Mouse (Mus musculus) MN1 (cell line): ENCODE results near the gene Mgst3.

Experiments
- DNase-seq: peaks from one replicate; pipeline ENCODE4 v3.0.0-alpha.2; 2016; ENCODE audit warnings: low spot score

The Mgst3 gene

GRCm38 (mm10) chr1:167393683-167394492, at the start of gene Mgst3:
Gene Mgst3, minus strand, starts transcription at chr1:167393841.
- DNase-seq = peak; percentile 96

DNA sequence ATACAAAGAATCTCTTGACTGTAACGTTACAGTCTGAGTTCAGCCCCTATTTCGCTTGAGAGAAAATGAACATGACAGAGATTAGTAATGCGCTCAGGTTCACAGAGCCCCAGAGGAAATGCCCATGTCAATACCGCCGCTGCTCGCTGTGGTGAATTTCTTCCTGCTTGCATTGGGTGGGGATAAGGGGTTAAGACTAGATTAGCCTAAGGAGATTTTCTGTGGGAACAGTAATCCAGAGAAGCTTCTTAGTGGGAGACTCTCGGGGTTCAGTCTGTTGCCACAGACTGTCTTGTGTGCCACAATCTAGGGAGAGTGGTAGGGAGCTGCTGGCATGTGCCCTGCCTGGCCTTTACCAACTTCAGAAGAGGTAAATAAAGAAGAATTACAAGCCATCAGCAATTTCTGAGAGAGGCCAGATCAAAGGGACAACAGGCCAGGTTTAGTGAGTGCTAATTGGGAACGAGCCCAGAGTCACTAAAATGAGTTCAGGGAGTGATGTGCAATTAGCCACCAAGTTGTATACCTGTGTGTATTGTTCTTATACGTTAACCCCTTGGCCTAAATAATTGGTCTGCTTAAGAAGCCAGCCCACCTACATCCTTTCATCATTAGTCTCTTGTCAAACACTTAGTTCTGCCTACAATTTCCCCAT, 44.7 kb upstream of the Mgst3 start:
- DNase-seq = no peak

DNA sequence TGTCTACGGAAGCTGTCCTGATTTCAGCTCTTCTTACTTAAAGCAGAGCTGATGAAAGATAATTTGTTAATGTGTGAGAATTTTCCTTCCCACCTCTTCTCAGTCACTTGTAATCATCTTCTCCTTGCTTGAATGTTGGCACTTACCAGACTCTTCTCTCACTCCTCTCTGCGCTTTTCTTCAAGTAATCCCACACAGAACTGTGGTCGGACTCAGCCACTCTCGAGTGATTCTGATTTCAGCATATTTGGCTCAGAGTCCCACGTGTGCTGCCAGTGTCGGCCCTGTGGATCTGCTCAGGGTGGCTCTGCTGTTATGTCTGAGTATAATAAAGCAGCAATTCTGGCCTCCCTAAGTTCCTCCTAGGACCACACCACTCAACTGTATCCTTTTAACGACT, 43.5 kb upstream of the Mgst3 start:
- DNase-seq = no peak

DNA sequence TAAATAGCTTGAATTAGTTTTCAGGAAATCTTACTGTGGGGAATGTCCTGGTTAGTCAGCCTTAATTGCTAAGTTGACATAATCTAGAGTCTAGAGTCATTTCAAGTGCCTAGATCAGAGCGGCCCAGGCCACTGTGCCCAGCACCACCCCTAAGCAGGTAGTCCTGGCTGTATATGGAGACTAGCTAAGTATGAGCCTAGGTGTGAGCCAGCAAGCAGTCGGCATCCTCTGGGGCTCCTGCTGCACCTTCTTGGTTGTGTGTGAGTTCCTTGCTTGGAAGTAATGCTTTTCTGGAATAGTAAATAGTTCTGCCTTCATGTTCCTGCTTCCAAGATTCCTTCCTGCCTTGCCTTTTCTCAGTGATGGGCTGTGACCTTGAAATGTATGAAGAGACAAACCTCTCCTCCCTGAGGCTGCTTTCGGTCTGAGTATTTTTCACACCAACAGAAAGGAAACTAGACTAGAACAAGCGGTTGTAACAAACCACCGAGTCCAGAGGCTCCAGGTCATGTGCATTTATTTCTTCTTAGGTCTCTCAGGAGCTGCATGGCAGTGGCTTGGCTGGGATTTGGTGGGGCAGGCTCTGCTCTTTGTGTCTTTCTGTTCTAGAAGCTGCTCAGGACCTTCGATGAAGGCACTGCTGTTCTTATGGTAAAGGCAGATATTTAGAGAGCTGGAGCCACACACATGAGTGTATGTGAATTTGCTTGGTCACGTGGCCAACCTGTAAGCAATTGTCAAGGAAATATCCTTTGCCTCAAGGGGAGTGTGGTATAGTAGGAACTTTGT, 42.7 kb upstream of the Mgst3 start:
- DNase-seq = no peak

DNA sequence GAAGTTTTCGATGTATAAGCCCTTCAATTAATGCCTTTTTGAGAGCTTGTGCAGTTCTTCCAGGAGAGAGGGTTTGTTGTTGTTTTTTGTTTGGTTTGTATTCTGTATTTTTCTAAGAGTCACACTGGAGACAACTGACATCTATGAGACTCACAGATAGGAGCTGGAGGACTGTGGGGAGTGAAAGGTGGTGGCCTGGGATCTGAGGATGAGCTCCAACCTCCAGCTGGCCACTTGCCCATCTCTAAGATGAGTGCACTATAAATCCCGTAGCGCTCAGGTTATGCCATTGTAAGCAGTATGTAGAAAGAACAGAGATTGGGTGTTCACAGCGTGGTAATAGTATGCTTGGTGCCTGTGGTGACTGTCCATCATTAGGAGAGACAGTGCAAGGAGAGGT, 41.3 kb upstream of the Mgst3 start:
- no peak for DNase-seq

- DNase-seq = no peak
Observed at GRCm38 (mm10) chr1:167430976-167431676, 37.5 kb upstream of the Mgst3 start.

GRCm38 (mm10) chr1:167426681-167427080, 33.0 kb upstream of the Mgst3 start:
- no peak for DNase-seq

- no peak for DNase-seq
Observed at GRCm38 (mm10) chr1:167425572-167425971, 31.9 kb upstream of the Mgst3 start.

GRCm38 (mm10) chr1:167422501-167423240, 29.0 kb upstream of the Mgst3 start:
- no peak for DNase-seq

GRCm38 (mm10) chr1:167414846-167415245, 21.2 kb upstream of the Mgst3 start:
- peak; percentile 64 for DNase-seq

- DNase-seq = no peak
Observed at GRCm38 (mm10) chr1:167411991-167412715, 18.5 kb upstream of the Mgst3 start.

GRCm38 (mm10) chr1:167409601-167410000, 16.0 kb upstream of the Mgst3 start:
- no peak for DNase-seq

- DNase-seq = no peak
Observed at GRCm38 (mm10) chr1:167405237-167405636, 11.6 kb upstream of the Mgst3 start.

- peak; percentile 48 for DNase-seq
Observed at GRCm38 (mm10) chr1:167393281-167393680, 360 bp downstream of the Mgst3 start.

DNA sequence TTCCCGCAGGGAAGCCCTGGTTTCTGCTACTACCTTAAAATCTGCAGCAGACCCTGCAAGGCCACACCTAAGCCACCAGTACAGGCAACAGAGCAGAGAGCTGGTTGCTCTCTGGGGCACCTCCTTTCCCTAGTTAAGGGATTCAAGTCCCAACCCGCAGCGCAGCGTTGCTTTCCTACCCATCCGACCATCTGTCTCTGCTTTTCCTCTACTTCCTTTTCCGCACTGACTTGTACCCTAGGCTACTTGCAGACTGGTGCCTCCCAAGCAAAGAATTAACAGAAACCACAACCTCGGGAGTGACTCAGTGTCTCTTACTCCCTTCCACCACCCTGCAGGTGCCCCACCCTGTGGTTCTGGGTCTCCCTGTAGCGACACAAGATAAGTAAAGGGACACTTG, 954 bp downstream of the Mgst3 start:
- peak; percentile 13 for DNase-seq

DNA sequence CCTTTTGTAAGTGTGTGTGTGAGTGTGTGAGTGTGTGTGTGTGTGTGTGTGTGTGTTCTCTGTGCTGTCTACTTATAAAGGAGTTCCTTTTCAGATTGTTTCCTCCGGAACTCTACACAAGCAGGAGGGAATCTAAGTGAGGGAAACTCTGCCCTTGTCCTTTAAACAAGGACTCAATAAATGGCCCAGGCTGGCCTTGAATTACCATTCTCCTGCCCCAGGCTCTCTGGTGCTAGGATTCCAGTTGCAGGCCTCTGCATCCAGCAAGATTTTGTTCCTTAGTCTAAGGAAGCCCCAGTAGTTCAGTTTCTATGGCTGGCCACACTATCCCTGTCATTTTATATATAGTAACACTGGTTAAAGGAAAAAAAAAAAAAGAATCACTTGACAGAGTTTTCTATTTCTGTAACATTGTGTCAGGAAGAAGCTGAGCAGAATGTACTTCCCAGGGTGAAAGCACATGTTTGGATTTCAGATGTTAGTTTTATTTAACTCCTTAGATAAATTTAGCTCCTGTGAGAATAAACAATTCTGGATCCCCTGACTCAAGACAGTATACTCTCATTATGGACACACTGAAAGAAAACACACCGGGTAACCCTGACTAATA, 1.5 kb downstream of the Mgst3 start:
- no peak for DNase-seq

GRCm38 (mm10) chr1:167391241-167391640, 2.4 kb downstream of the Mgst3 start:
- no peak for DNase-seq

GRCm38 (mm10) chr1:167390381-167390780, 3.3 kb downstream of the Mgst3 start:
- peak; percentile 27 for DNase-seq

- no peak for DNase-seq
Observed at GRCm38 (mm10) chr1:167389584-167389983, 4.1 kb downstream of the Mgst3 start.

DNA sequence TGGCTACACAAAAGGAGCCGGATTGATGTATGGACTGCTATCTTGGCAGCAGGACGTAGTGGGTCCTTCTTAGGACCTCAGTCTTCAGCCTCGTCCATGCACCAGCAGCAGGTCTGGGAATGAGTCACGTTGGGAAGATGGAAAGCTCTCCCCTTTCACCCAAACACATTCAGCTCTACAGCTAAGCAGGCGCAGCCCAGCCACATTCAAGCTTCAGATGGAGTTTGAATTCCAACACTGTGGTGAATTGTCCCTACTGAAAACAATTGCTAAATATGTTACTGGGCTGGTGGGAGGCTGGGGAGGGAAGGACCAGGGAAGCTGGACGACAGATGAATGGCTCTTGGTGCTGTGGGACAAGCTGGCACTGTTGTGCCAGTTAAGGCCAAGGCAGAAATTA, 5.1 kb downstream of the Mgst3 start:
- DNase-seq = no peak
